Mouse (Mus musculus): Measurements from ENCODE around the gene Tiparp. TPM values are rescaled to one million over a fixed set of nuclear protein-coding genes. Genes with fewer than 3 reads are reported as not detected.

Tiparp gene
- polyA plus RNA-seq, 1 experiment: 8.9 TPM

DNA sequence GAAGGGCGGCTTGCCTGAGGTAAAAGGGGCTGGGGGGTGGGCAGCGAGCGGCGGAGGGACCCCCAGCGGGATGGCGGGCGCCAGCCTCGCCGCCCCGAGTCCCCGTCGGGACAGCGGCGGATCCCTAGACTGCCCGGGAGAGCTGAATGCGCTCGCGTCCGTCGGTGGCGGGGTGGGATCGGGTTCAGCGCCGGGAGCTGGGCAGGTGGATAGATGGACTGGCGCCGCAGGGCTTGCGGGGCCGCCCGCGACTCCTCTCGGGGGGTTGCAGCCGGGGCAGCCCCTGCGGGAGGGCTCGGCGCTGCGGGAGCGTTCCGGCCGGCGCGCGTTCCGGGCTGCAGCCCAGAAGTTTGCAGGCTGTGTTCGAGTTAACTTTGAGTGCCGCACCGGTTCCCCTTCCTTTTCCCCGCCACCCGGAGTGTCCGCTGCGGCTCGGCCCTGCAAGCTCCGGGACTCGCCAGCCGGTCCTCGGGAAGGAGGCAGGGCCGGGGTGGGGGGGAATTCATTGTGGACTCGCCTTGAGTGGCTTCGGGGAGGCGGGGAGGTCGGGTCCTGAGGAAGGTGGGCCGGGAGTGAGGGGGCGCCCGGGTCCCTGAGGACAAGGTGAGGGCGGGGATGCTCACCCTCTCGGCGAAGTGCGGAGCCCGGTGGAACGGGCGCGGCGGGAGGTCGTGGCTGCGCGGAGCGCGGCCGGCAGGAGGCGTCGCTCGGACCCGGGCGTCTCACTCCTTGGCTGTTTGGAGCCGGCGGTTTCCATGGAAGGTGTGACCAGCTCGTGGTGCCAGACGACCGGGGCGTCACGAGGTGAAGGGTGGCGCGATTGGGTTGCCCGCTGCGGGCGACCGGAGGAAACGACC is 632 bp downstream of the Tiparp start:
- DNase-seq (ENCODE audit: extremely low spot score in 1 of 2, low spot score in 1 of 2): peak; percentile 9 to 31

DNA sequence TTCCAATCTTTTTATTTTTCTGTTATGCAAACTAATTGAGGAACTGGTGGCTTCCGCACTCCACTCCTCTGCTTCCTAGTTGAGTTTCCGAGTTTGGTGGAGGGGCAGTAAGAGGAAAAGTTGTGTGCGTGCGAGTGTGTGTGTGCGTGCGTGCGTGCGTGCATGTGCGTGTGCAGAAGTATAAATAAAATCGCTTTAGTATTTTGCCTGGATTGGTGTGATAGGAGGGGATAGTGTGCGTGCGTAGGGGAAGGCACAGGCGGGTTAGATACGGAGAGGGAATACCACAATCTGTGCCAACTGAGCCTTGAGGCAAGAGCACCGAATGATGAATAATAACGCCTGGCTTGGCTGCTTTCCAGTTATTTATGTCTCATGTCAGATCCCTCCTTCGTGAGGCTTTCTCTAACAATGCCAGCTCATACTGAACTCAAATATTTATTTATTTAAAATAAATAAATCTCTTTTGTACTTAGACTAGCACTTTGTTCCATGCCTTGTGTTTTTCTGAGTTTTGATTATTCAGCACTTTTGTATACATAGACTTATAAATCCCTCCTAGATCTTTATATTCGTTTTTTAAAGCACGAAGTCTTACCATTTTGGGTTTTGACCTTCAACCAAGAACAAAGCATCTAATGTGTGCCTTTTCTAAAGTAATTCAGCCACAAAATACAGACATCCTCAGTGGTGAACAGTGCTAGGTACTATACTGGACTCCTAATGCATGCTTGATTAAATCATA is 1.4 kb downstream of the Tiparp start:
- peak in 1 of 2 experiments; percentile 46 for DNase-seq (ENCODE audit: extremely low spot score in 1 of 2, low spot score in 1 of 2)

DNA sequence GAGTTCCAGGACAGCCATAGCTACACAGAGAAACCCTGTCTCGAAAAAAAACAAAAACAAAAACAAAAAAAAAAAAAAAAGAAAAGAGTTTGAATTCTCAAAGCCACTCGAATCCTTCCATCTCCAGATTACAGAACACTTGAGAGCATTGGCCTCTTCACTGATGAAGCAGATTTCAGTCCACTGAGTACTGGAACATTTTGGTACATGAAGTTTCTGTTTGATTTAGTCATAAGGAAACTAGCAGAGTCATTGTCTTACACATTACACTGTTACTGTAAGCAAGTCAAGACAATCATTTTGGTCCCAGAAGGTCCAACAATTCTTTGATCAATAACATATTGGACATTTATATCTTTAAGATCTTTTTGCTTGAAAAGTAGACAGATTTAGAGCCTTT is 4.8 kb downstream of the Tiparp start:
- no peak for DNase-seq (ENCODE audit: extremely low spot score in 1 of 2, low spot score in 1 of 2)

DNA sequence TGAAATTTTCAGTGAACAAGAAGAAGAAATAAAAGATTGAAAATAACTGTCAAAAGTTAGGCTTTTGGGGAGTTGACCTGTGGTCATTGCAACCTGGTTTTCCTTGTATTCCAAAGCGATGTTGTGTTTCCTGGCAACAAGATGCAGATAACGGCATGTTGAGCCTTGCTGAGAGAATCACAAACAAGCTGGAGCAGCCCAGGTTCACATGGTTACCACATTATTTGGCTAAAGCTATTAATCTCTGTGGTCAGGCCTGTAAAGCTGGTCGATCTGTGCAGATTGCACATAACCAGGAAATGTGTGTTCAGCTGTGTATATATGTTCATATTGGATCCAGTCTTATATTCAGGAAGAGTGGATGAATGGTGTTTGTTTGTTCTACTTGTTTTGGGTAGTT is 5.4 kb downstream of the Tiparp start:
- no peak for DNase-seq (ENCODE audit: extremely low spot score in 1 of 2, low spot score in 1 of 2)

DNA sequence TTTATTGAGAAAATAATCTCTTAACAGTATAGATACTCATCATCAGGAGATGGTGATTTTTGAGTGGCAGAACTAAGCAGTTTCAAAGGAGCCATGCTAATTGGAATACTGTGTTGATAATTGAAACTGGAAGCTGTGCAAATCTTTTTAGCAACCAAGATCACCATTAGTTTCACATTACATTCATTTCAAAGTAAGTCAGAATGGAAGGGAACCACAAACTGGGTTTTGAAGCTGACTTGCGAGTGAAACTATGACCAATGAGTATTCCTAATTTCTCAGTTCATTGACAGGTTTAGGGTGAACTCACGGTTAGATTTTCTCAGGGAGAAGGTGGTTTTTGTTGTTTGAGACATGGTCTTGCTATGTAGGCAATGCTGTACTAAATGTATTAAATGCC is 6.3 kb downstream of the Tiparp start:
- DNase-seq (ENCODE audit: extremely low spot score in 1 of 2, low spot score in 1 of 2): no peak

DNA sequence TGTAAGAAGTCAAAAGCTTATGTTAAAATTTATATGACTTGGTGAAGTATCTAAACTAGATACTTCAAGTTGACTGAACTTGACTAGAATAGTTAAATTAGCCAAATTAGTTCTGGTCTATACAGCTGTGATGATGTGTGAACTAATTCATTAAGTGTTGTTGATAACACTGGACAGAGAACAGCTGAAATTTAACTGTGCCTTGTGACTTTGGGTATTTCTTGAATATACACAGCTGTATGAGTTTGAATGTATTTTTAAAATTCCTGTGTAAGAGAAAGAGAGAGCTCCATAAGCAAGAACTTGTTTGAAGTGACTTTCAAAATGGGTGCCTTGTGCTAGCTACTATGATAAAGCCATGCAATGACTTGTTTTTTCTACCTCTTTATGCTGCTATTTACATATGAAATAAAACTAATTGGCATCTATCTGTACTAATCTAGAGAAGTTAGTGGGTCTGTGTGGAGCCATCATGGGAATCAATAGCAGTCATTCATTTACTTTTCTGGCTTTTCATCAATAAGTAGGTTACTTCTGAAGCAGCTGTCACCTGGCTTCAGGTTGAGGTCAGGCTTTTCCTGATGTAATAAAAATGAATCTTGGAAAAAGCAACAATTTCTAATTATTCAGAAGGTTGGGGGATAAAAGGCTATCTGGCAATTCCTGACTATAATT is 7.0 kb downstream of the Tiparp start:
- DNase-seq (ENCODE audit: extremely low spot score in 1 of 2, low spot score in 1 of 2): no peak

DNA sequence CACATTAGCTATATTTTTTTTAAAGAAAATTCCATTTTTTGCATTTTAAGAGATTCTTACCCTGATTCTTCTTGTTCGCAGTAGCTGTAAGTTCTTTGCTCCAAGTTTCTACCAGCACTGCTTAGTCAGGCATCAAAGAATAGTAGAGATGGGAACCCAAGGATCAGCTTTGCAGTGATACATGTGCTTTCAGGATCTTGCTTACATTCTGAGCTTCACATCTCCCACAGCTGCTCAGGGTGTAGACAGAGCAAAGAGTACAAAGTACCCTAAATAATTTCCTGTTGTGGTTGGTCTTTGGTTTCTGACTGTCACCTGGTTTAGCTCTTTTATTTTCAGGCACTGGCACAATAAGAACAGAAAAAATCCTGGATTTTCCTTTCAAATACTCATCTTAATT is 9.1 kb downstream of the Tiparp start:
- DNase-seq (ENCODE audit: extremely low spot score in 1 of 2, low spot score in 1 of 2): no peak

DNA sequence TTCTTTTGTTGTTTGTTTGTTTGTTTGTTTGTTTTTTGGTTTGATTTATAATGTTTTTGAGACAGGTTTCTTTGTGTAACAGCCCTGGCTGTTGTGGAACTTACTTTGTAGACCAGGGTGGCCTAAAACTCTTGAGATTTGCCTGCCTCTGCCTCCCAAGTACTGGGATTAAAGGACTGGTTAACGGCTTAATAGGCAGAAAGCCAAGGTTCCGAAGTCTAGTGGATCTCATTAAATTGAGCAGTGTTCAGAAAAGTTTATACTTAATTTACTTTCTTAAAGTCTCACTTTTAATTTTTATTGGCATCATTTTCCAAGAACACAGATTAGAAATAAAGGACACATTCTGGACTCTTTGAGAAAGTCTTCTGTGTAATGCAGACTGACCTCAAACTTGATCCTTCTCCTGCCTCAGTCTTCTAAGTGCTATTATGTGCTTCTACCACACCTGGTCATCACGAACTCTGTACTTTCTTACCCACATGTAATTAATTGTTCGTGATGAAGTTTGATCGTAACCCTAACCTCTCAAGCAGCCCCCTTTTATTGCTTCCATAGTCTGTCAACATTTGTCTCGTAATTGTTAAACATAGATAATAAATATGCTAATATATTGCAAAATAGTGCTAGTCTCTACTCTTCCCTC is 12.8 kb downstream of the Tiparp start:
- DNase-seq (ENCODE audit: extremely low spot score in 1 of 2, low spot score in 1 of 2): no peak

DNA sequence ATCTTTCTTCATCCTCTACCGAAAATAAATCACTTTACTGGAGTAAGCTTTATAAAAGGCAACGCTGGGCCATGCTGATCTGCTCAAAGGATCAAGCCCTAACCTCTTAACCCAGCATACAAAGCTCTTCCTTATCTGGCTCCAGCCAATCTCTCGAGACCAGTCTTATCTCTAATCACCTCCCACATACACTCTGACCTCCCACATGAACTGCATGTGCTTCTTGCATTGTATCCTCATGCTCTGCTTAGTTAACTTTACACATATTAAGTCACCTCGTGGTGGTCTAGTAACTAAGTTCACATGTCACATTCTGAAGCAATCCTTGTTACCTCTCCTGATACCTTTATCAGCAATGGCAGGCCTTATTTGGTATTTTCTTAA is 13.3 kb downstream of the Tiparp start:
- no peak for DNase-seq (ENCODE audit: extremely low spot score in 1 of 2, low spot score in 1 of 2)

DNA sequence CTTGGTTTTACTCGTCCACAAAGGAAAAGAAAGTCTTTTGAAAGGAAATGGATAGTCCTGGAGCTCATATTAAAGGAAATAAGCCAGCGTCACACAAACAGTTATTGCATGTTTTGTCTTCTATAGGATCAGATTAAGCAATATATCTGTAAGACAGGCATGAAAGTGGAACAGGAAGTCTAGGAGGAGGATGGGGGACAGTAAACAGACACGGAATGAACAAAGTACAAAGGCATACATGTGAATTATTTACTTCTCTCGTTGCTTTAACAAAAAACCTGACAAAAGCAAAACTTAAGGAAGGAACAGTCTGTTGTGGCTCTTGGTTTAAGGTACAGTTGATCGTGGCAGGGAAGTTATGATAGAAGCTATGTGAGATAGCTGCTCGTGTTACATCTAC is 21.6 kb downstream of the Tiparp start:
- no peak for DNase-seq (ENCODE audit: extremely low spot score in 1 of 2, low spot score in 1 of 2)

DNA sequence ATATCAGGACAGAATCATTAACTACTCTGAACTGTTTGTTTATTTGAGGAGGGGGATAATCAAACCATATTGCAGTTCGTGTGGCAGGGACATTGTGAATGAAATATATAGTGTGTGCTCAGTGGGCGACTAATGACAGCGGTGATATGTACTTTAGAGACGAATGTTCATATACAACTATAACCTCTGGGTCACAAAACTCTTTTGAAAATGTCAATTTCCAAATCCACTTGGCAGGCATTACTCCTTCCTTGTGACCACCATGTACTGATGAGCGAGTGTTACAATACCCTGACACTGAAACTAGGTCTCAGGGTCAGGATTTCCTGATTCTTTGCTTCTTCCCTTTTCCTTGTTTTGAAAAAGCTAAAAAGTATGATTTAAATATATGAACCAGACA is 22.9 kb downstream of the Tiparp start:
- DNase-seq (ENCODE audit: extremely low spot score in 1 of 2, low spot score in 1 of 2): no peak

DNA sequence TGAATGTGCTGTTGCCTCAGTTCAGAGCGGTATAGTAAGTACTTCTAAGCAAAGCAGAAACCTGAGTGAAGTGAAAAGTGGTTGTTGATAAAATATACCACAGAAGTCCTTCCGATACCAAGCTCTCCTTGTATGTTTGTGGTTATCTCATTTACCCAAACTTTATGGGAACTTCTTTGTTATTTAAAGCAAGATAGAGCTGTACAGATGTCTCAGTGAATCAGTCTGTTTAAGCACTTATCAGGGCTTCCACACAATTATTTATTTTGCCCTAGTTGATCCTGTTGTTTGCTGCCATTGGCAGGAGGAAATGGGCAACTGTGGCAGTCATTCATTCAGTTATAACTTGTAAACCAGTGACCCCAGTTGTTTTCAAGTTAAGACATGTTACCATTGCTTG is 26.4 kb downstream of the Tiparp start:
- no peak for DNase-seq (ENCODE audit: extremely low spot score in 1 of 2, low spot score in 1 of 2)

DNA sequence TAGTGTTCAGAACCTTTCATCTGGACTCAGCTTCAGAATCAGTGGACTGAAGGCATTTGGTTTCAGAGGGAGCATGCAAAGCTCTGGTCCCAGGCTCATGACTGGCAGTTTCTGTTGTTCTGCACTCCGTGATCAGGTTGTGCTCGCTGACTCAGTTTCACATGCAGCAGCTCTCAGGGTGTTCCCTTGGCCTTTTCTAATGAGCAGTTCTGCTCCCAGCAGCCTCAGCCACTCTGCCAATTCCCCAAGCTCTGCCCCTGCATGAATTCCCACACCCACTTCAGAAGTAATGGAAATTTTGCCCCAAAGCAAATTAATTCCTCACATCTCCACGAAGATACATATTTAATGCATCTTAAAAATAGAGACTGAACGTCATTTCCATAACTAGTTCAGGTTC is 30.5 kb downstream of the Tiparp start:
- peak in 1 of 2 experiments; percentile 25 for DNase-seq (ENCODE audit: extremely low spot score in 1 of 2, low spot score in 1 of 2)

DNA sequence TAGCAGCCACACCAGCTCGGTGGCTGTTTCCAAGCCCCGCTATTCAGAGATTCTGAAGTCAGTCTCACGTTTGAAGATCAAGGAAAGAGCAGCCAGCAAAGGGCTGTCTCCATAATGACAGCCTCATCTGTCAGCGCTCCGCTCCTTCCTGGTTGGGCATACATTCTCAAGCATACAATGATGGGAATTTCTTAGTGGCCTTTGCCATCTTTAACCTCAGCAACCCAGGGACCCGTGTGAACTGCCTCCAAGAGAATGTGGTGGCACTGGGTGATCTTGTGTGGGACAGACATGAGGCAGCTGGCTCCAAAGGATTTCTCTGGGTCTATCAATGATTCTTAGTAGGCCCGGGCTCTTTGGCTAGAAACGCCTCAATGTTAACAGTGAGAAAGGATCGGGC is 34.0 kb downstream of the Tiparp start:
- DNase-seq (ENCODE audit: extremely low spot score in 1 of 2, low spot score in 1 of 2): no peak

DNA sequence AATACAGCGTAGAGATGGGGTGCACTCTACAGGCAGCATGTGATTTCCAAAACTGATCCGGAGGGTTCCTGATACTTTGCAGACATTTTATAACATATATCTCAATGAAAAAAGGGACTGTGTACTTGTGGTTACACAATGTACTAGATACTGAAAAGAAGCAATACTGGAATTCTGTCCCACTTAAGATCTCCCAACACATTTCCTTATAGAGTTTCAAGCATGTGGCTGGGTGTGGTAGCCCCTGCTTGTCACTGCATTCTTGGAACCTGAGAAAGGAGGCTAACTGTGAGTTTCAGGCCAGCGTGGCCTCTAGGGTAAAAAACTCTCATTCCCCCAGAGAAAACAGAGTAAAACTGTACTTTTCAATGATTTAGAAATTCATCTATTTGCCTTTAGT is 34.5 kb downstream of the Tiparp start:
- no peak for DNase-seq (ENCODE audit: extremely low spot score in 1 of 2, low spot score in 1 of 2)

DNA sequence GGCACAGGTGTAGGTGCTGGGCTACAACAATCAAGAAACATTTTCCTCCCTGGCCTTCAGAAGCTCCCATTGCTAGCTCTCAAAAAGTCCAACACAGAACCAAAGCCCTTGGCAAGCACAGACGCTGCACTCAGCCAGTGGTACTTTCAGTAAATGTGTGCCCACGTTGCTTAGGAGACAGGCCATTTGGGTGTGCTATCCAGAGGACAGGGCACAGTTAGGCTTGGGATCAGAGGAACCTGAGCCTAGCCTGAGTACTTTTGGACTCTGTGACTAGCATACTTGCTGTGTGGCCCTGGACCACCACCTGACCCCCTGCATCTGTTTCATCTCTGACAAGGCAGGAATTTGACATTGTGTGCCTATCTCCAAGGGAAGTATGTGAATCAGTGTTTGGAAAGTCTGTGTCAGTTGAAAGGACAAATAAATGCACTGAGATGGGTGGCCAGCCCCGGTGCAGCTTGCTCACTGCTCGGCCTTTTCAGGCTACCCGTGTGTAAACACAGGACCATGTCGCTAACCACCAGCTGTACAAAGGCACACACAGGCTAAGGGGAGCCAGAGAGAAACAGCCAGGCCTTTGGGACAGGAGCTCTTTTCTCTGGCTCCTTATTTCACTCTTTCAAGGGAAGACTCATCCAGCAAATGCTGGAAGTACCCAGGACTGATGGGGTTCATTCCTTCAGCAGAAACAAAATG is 35.9 kb downstream of the Tiparp start:
- DNase-seq (ENCODE audit: extremely low spot score in 1 of 2, low spot score in 1 of 2): no peak

DNA sequence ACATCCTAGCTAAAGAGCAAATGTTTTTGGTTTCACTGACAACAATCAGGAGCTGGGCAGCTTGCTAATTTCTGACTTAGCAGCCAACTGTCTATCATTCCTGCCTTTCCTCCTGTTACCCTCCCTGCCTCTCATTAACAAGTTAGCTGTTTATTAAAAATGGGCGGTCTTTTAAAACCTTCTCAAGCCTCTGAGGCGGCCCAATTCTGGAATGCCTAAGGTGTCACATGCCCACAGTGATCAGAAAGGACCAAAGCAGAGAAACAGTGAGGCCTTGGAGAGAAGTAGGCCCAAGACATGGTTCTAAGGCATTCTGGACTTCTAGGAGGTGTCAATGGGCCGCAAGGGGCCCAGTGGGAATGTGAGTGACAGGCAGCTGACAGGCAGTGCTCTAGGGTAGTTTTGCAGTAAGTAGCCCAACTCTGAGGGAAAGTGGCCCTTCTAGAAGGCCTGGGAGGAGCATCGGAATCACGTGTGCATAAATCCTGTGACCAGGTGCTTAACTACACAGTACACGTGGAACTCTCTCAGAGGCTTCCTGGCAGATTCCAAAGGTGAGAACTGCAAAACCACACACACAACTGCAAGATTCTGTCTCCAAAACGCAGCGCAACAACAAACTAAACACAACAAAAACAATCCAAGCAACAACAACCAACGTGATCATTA is 37.6 kb downstream of the Tiparp start:
- DNase-seq (ENCODE audit: extremely low spot score in 1 of 2, low spot score in 1 of 2): no peak

DNA sequence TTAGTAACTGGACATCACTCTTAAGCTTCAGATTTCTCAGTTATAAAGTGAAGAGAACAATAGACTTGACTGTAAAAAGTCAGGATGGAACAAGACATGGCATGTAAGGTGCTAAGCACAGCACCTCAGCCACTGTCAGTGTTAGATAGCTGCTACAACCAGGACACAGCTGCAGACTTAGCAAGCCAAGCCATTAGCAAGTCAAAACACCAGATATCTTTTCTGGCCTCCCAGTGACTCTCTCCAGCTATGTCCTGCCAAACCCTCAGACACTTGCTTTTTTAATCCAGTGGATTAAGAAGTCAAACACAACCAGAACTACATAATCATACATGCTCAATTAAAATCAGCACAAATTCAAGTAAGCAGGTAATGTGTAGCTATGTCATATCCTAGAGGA is 41.7 kb downstream of the Tiparp start:
- no peak for DNase-seq (ENCODE audit: extremely low spot score in 1 of 2, low spot score in 1 of 2)

DNA sequence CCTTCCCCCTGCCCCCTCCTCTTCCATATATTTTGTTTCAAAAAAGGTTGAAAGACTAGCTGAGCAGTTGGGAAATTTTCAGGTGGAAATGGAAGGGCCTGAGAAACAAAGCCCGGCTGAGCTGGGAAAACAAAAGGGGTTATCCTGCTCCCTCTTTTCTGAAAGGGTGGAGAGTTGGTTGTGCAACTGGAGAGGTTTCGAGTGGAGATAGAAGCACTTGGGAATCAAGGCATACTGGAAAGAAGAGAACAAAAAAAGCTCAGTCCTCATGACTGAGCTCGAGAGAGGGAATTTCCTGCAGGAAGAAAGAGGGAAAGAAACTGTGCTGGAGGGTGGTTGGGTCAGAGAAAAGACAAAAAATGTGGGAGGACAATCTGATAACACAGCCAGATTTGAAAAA is 45.3 kb downstream of the Tiparp start:
- no peak for DNase-seq (ENCODE audit: extremely low spot score in 1 of 2, low spot score in 1 of 2)

DNA sequence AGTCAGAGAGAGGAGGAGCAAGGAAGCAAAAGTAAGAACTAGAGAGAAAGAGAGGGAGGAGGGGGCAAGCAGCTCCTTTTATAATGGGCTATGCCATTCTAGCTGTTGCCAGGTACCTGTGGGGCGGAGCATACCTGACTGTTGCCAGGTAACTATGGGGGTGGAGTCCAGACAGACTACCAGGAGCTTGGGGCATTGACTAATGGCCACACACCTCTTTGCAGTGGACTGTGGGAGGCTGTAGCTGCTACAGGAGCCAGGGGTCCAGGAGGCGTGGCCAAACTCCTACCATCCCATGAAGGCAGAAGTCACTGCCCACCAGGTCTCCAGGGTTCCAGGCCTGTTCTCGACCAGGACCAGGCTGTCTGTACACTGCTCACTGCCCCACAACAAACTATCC is 49.4 kb downstream of the Tiparp start:
- no peak for DNase-seq (ENCODE audit: extremely low spot score in 1 of 2, low spot score in 1 of 2)
